Mouse (Mus musculus) myocyte (in vitro differentiated cells): ENCODE results near the gene Brip1. TPM values are rescaled to one million over a fixed set of nuclear protein-coding genes. Genes with fewer than 3 reads are reported as not detected.

Experiments used
- H3K27me3 ChIP-seq: one replicate; pipeline ENCODE4 v1.6.1; 2011; ENCODE audit not compliant: control insufficient read depth, insufficient read depth, insufficient read length
- H3K36me3 ChIP-seq: one replicate; pipeline ENCODE4 v1.6.1; 2011; ENCODE audit not compliant: control insufficient read depth, insufficient read depth
- H3K4me2 ChIP-seq: one replicate; pipeline ENCODE4 v1.6.1; 2011; ENCODE audit warnings: low read depth, control low read depth
- H3K4me3 ChIP-seq: one replicate; pipeline ENCODE4 v1.5.1; 2011; ENCODE audit warnings: mild to moderate bottlenecking, control low read depth, moderate library complexity
- H3K79me2 ChIP-seq: one replicate; pipeline ENCODE4 v1.6.1; 2011; ENCODE audit not compliant: control insufficient read depth, insufficient read depth
- H3ac ChIP-seq: one replicate; pipeline ENCODE4 v1.6.1; 2011; ENCODE audit not compliant: control insufficient read depth, insufficient read length
- CEBPB ChIP-seq: IDR thresholded peaks from 2 replicates; pipeline ENCODE4 v1.6.1; 2011; ENCODE audit warnings: mild to moderate bottlenecking, moderate library complexity; ENCODE audit not compliant: poor library complexity, insufficient read depth, severe bottlenecking
- E2F4 ChIP-seq: IDR thresholded peaks from one replicate; pipeline ENCODE4 v1.6.1; 2011; ENCODE audit warnings: mild to moderate bottlenecking, control low read depth, moderate library complexity; ENCODE audit not compliant: insufficient read depth
- MAX ChIP-seq: IDR thresholded peaks from one replicate; pipeline ENCODE4 v1.6.1; 2011; ENCODE audit warnings: low read depth, mild to moderate bottlenecking, control low read depth
- MYOD1 ChIP-seq, 3 experiments: IDR thresholded peaks; one replicate each; pipeline ENCODE4 v1.6.1; 2011; ENCODE audit warnings: control low read depth in 2 of 3, low read depth in 2 of 3, mild to moderate bottlenecking in 2 of 3, moderate library complexity in 1 of 3; ENCODE audit not compliant: insufficient read length in 2 of 3, control insufficient read depth in 1 of 3
- MYOG ChIP-seq, 3 experiments: IDR thresholded peaks; one replicate each; pipeline ENCODE4 v1.6.1; 2011; ENCODE audit warnings: control low read depth in 2 of 3, low read depth in 2 of 3, mild to moderate bottlenecking in 2 of 3; ENCODE audit not compliant: insufficient read length in 2 of 3, control insufficient read depth in 1 of 3, insufficient read depth in 1 of 3
- POLR2A ChIP-seq: IDR thresholded peaks from one replicate; pipeline ENCODE4 v1.6.1; 2011; ENCODE audit warnings: low read depth, mild to moderate bottlenecking, control low read depth, moderate library complexity; ENCODE audit not compliant: insufficient read length
- POLR2AphosphoS2 ChIP-seq: IDR thresholded peaks from one replicate; pipeline ENCODE4 v1.6.1; 2011; ENCODE audit warnings: low read depth, control low read depth; ENCODE audit not compliant: insufficient read length
- REST ChIP-seq: IDR thresholded peaks from one replicate; pipeline ENCODE4 v1.6.1; 2011; ENCODE audit warnings: mild to moderate bottlenecking, control low read depth, moderate library complexity; ENCODE audit not compliant: insufficient read depth, insufficient read length
- SRF ChIP-seq: IDR thresholded peaks from one replicate; pipeline ENCODE4 v1.6.1; 2011; ENCODE audit warnings: low read depth; ENCODE audit not compliant: control insufficient read depth, insufficient read length
- TCF12 ChIP-seq: IDR thresholded peaks from one replicate; pipeline ENCODE4 v1.6.1; 2011; ENCODE audit warnings: mild to moderate bottlenecking, control low read depth; ENCODE audit not compliant: poor library complexity, insufficient read depth, severe bottlenecking
- TCF3 ChIP-seq: IDR thresholded peaks from one replicate; pipeline ENCODE4 v1.6.1; 2011; ENCODE audit warnings: low read depth, control low read depth; ENCODE audit not compliant: insufficient read length
- USF1 ChIP-seq: IDR thresholded peaks from one replicate; pipeline ENCODE4 v1.6.1; 2011; ENCODE audit warnings: low read depth, mild to moderate bottlenecking, control low read depth, moderate library complexity
- polyA plus RNA-seq: library from polyadenylated mRNA; unstranded; fragments of >200 nt; fragmentation: generic; extraction: Trizol; gene quantifications from one replicate; pipeline ENCODE4 v1.2.1, GENCODE M21; 2012; ENCODE audit warnings: missing spikeins

The Brip1 gene
- polyA plus RNA-seq, 1 experiment = 0.53 TPM

DNA sequence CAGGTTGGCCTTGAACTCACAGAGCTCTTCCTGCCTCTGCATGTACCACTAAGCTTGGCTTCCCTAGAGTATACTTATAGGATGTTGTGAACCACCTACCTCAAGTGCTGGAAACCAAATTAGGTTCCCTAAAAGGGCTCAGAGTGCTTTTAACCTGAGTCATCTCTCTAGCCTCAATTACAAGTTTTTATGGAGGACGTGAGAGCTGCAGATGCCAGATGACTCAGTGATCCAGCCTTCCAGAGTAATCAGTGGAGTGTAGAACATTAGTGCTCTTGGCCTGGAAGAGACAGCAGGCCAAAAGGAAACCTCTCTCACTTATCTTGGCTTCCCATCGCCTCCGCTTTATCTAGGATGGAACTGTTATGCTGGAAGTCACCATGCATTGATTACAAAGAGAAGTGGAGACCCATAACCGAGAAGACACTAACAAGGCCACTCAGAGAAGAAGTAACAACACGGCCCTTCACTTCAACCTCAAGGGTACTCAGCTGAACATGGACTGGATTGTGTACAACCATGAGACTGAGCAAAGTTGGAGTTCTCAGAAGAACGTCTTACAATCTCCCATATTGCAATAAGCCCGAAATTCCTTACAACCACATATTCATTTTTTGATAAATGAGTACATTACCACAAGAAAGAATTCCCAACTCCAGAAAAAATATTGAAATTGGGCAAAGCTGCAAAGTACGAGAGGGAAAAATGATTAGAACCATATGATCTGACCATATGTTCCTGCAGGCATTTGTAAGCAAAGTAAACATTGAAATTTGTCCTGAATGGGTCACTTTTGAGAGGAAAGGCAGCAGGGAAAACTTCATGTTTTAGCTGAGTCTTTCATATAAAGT lies 150.3 kb downstream of the Brip1 start:
- no peaks in the 10 kb centered on the region for H3K27me3 ChIP-seq
- peak overlapping the region; percentile 52 for H3K4me2 ChIP-seq
- no peaks in the 10 kb centered on the region for H3K36me3 ChIP-seq
- H3K79me2 ChIP-seq = no peaks in the 10 kb centered on the region
- TF ChIP-seq MYOD1 (IDR thresholded peaks at IDR 0.05; ENCODE audit: control insufficient read depth in 1 of 3, insufficient read length in 2 of 3, low read depth in 2 of 3) (peak in 1 of 3 experiments; percentile 17), POLR2A (no peak), CEBPB (0 out of 2 replicates have a peak, but pooled peaks have one; percentile 23)
- no peak overlapping the region for H3ac ChIP-seq
- H3K4me3 ChIP-seq = no peak overlapping the region

DNA sequence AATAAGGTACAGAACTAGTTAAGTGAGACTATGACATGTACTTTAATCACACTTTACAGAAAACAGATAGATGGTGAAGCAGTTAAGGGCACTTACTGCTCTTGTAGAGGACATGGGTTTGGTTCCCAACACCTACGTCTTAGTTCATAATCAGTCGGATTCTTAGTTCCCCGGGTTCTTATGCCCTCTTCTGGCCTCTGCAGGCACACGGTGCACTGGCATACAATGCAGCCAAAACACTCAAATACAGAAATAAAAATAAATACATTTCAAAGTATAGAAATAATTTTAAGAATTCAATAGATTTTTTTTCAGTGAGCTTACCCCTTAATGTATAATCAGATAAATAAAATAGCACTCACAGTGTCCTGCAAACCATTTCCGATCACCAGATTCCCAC lies 161.0 kb downstream of the Brip1 start:
- Histone ChIP-seq H3K4me2 (no peak overlapping the region), H3K36me3 (no peaks in the 10 kb centered on the region), H3K27me3 (no peaks in the 10 kb centered on the region), H3K4me3 (no peak overlapping the region), H3K79me2 (no peaks in the 10 kb centered on the region), H3ac (no peak overlapping the region)
- TF ChIP-seq REST (no peak), SRF (no peak), POLR2A (no peak), MYOG (IDR thresholded peaks at IDR 0.05; ENCODE audit: control insufficient read depth in 1 of 3, insufficient read depth in 1 of 3, insufficient read length in 2 of 3, low read depth in 2 of 3) (no peak), E2F4 (no peak), CEBPB (no peak), POLR2AphosphoS2 (no peak), TCF12 (no peak), USF1 (no peak), MYOD1 (IDR thresholded peaks at IDR 0.05; ENCODE audit: control insufficient read depth in 1 of 3, insufficient read length in 2 of 3, low read depth in 2 of 3) (no peak), MAX (no peak), TCF3 (no peak)

DNA sequence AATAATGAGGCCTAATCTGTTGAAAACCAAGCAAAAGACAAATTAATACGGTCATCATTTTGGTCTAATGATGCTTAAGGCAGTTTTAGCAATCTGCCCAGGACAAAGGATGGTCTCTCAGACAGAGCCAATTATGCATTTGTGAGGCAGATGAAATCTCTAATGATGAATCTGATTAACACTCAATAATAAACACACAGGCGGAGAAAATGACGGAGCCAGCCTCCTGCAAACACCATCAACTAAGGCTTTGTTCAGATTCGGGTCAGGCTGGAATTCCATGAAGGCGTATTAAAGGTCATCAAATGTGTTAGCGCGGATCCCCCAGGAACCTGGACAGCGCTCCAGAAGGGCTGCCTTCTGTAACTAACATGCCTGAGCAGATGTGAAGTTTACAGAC lies 161.6 kb downstream of the Brip1 start:
- H3K4me3 ChIP-seq = no peak overlapping the region
- no peaks in the 10 kb centered on the region for H3K79me2 ChIP-seq
- TF ChIP-seq POLR2AphosphoS2 (no peak), SRF (no peak), TCF12 (no peak), TCF3 (no peak), E2F4 (no peak), MAX (no peak), MYOG (IDR thresholded peaks at IDR 0.05; ENCODE audit: control insufficient read depth in 1 of 3, insufficient read depth in 1 of 3, insufficient read length in 2 of 3, low read depth in 2 of 3) (no peak), CEBPB (no peak), MYOD1 (IDR thresholded peaks at IDR 0.05; ENCODE audit: control insufficient read depth in 1 of 3, insufficient read length in 2 of 3, low read depth in 2 of 3) (no peak), REST (no peak), USF1 (no peak), POLR2A (no peak)
- no peaks in the 10 kb centered on the region for H3K36me3 ChIP-seq
- H3ac ChIP-seq = no peak overlapping the region
- H3K27me3 ChIP-seq = no peaks in the 10 kb centered on the region
- H3K4me2 ChIP-seq = no peak overlapping the region

DNA sequence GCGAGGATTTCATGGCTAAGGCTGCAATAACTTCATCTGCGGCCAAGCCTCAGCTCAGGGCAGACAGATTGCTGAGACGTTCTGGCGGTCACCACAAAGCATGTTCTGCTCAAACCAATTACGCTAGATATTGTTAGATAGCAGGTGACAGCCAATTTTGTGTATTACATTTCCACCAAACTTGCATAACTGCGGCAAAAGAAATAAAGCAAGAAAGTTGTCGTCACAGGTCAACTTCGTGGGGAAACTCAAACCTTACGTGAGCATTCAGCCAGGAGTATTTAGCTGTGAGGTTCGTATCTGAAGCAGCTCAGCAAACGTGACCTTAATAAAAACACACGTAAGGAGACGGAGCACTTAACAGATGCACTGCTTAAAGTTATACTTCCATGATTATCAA lies 162.3 kb downstream of the Brip1 start:
- Histone ChIP-seq H3K4me2 (no peak overlapping the region), H3K79me2 (no peaks in the 10 kb centered on the region), H3K27me3 (no peaks in the 10 kb centered on the region), H3K36me3 (no peaks in the 10 kb centered on the region), H3K4me3 (no peak overlapping the region), H3ac (no peak overlapping the region)
- no peak for TF ChIP-seq TCF3
- no peak for TF ChIP-seq MYOD1 (IDR thresholded peaks at IDR 0.05; ENCODE audit: control insufficient read depth in 1 of 3, insufficient read length in 2 of 3, low read depth in 2 of 3)
- no peak for TF ChIP-seq POLR2A

DNA sequence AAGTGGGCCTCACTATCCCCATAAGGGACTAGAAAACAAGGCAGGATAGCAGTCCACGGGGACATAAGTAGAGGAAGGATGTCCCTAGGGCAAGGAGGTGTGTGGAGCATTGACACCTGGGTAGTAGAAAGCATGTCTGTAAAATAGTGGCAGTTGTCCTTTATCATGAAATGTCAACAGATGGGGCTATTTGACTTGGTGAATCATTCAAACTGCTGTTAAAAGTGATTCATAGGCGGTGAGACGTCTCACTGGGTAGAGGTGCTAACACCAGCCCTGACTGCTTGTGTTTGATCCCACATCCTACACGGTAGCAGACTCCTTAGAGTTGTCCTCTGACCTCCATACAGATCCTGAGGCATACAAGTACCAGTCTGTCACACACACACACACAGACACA lies 168.1 kb downstream of the Brip1 start:
- Histone ChIP-seq H3K4me3 (no peak overlapping the region), H3K79me2 (no peaks in the 10 kb centered on the region), H3K4me2 (no peak overlapping the region), H3ac (no peak overlapping the region), H3K36me3 (no peaks in the 10 kb centered on the region), H3K27me3 (no peaks in the 10 kb centered on the region)
- TF ChIP-seq POLR2AphosphoS2 (no peak), REST (no peak), MYOG (IDR thresholded peaks at IDR 0.05; ENCODE audit: control insufficient read depth in 1 of 3, insufficient read depth in 1 of 3, insufficient read length in 2 of 3, low read depth in 2 of 3) (no peak), TCF12 (no peak), USF1 (no peak), CEBPB (no peak), SRF (no peak)
